Mouse (Mus musculus) small intestine, adult 2 months (tissue): ENCODE data around the gene Esd. TPM values are rescaled to one million over a fixed set of nuclear protein-coding genes. Genes with fewer than 3 reads are reported as not detected.

Experiments
- H3K27ac ChIP-seq: fragments of 200-500 bp; 2 replicates; pipeline ENCODE4 v1.5.1; 2012; ENCODE audit warnings: low read depth, low read length, control low read depth, inconsistent platforms; ENCODE audit not compliant: insufficient read depth
- H3K27me3 ChIP-seq: fragments of 200-500 bp; 2 replicates; pipeline ENCODE4 v1.6.1; 2012; ENCODE audit warnings: mild to moderate bottlenecking, moderate library complexity, low read length, inconsistent platforms; ENCODE audit not compliant: control insufficient read depth, insufficient read depth
- H3K36me3 ChIP-seq: fragments of 200-500 bp; 2 replicates; pipeline ENCODE4 v1.6.1; 2012; ENCODE audit warnings: mild to moderate bottlenecking, low read length, control low read depth, inconsistent platforms; ENCODE audit not compliant: control insufficient read depth, insufficient read depth
- H3K4me1 ChIP-seq: fragments of 200-500 bp; 2 replicates; pipeline ENCODE4 v1.6.1; 2012; ENCODE audit warnings: low read length, inconsistent platforms, mixed read lengths; ENCODE audit not compliant: control insufficient read depth, insufficient read depth, insufficient read length
- H3K4me3 ChIP-seq: fragments of 200-500 bp; 2 replicates; pipeline ENCODE4 v1.5.1; 2012; ENCODE audit warnings: low read depth, mild to moderate bottlenecking, control low read depth, inconsistent platforms, low read length, moderate library complexity
- CTCF ChIP-seq: fragments of 200-500 bp; IDR thresholded peaks from 2 replicates; pipeline ENCODE4 v1.5.1; 2012; ENCODE audit warnings: low read depth, mild to moderate bottlenecking, control low read depth, inconsistent platforms, low read length, moderate library complexity, mixed read lengths; ENCODE audit not compliant: insufficient replicate concordance, insufficient read length; ENCODE audit errors: extremely low read depth
- POLR2A ChIP-seq: fragments of 200-500 bp; IDR thresholded peaks from 2 replicates; pipeline ENCODE4 v1.6.1; 2012; ENCODE audit warnings: low read depth, mild to moderate bottlenecking, control low read depth, inconsistent platforms, low read length, moderate library complexity
- WGBS: fragments of 180-500 bp; shearing (Covaris S2); methylation state at CpG from one replicate; pipeline ENCODE4 v1.1.7; 2018; 5-methylcytosine and 5-hydroxymethylcytosine counted together
- polyA plus RNA-seq: library from polyadenylated mRNA; depleted of rRNA; stranded (reverse); fragments of >200 nt; gene quantifications from 2 replicates; pipeline ENCODE4 v1.2.3, GENCODE M21; 2012; rRNA removed

Esd gene
- polyA plus RNA-seq = 31.8 and 40.9 TPM in 2 replicates

DNA sequence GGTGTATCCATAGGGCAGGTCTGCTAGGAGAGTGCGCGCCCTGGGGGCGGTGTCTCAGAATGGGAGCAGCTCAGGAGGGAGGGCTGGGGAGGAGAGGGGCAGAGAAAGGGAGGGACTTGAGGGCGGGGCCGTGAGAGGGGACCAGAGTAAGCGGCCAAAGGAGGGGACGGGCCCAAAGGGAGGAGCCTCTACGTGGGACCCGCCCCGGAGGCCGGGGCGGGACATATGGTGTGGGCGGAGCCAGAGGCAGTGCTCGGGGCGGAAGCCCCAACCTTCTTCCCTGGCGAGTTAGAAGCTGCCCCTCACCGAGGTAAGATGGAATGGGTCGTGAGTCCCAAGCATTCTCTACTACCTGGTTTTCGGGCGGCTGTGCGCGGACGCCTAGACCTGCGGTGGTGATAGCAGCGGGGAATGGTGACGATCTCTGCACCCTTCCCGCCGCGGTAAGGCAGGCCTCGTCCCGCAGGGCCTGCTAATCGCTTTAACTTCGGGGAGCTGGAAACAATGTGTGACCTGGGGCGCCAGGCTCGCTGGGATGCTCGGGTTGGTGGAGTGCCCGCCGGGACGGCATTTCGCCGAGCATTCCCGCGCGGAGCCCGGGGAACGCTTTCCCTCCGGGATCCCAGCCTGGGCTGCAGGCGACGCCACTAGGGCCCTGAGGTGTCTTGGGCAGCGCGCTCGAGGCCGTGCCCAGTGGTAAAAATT lies at the start of gene Esd:
Gene Esd, plus strand, starts transcription at position 219 of the 705 bp plus-strand sequence.
- WGBS = under 1% methylated on average over 53 of the region's 53 CpGs
- Histone ChIP-seq H3K27ac (peak within 1 kb of the TSS; percentile 100), H3K27me3 (no peaks in the 10 kb centered on the region), H3K36me3 (peaks cover 12% of the 10 kb centered on the region), H3K4me3 (peak within 1 kb of the TSS; percentile 81), H3K4me1 (peaks cover 4% of the 10 kb centered on the region)
- TF ChIP-seq POLR2A (peak; percentile 84; the same call in 1 of the 2 replicates), CTCF (no peak)

DNA sequence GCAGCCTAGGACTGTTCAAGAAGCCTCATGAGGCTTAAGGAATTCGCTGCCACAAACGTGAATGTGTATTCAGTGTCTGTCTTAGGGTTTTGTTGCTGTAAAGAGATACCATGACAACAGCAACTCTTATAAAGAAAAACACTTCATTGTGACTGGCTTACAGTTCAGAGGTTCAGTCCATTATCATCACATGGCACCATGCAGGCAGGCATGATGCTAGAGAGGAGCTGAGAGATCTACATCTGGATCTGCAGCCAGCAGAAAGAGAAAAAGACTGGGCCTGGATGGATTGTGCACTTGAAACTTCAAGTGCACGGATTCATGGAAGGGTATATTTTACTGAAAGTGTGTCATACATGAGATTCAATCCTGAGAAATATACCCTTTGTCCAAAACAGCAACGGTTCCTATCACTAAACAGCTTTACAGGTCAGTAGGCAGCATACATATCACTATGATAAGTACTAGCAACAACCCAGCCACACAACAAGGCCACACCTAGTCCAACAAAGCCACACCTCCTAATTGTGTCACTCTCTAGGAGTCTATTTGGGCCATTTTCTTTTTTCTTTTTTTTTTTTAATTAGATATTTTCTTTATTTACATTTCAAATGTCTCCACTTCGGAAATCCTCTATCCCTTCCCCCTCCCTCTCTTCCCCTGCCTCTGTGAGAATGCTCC lies 47.7 kb upstream of the Esd start:
- Histone ChIP-seq H3K4me3 (no peak overlapping the region), H3K4me1 (no peaks in the 10 kb centered on the region), H3K36me3 (no peaks in the 10 kb centered on the region), H3K27me3 (no peaks in the 10 kb centered on the region), H3K27ac (no peak overlapping the region)
- no peak for TF ChIP-seq POLR2A
- no peak for TF ChIP-seq CTCF
- 60% methylated on average over 5 of the region's 5 CpGs for WGBS

DNA sequence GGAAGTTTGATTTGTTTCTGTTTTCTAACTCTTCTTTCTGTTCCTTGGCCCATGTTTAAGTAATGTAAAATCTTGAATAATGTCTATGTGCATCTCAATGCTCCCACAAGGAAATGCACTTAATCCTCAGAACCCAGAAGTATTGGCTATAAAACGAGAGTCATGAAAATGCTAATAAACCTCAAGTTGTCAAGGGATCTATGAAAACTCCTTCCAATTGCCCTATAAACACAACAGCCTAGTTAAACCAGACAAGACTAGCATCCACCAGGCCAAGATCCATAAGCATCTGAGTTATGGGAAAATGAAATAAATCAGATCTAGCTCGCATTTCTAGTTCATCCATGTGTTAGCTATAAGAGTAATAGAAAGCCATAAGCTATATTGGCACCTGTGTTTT lies 40.1 kb upstream of the Esd start:
- TF ChIP-seq CTCF = no peak
- no peak for TF ChIP-seq POLR2A

DNA sequence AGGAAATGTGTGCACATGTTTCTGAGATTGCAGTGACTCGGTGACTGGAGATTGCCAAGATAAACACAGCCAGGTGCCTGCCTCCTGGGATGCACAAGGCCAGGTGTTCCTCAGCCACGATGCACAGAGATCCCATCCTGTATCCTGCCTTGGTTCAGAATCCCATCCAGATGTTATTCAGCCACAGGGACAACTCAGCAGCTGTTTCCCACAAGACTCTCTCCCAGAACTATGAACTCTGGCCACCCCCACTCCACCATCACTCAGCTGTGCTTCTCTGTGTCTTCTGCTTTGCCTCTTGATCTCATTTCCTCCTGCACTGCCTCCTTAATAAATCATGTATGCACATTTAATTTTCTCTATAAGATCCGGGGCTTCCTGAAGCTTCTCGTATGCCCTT lies 35.3 kb upstream of the Esd start:
- H3K27me3 ChIP-seq = no peaks in the 10 kb centered on the region
- TF ChIP-seq CTCF (no peak), POLR2A (no peak)
- no peaks in the 10 kb centered on the region for H3K36me3 ChIP-seq
- no peaks in the 10 kb centered on the region for H3K4me1 ChIP-seq
- 39% methylated on average over 4 of the region's 4 CpGs for WGBS
- no peak overlapping the region for H3K27ac ChIP-seq
- no peak overlapping the region for H3K4me3 ChIP-seq

More for the DNA sequence above, 40.1 kb upstream of the Esd start:
- Histone ChIP-seq H3K4me3 (no peak overlapping the region), H3K27me3 (no peaks in the 10 kb centered on the region), H3K36me3 (no peaks in the 10 kb centered on the region), H3K4me1 (no peaks in the 10 kb centered on the region), H3K27ac (no peak overlapping the region)
- WGBS = 86% methylated on average over 2 of the region's 2 CpGs

DNA sequence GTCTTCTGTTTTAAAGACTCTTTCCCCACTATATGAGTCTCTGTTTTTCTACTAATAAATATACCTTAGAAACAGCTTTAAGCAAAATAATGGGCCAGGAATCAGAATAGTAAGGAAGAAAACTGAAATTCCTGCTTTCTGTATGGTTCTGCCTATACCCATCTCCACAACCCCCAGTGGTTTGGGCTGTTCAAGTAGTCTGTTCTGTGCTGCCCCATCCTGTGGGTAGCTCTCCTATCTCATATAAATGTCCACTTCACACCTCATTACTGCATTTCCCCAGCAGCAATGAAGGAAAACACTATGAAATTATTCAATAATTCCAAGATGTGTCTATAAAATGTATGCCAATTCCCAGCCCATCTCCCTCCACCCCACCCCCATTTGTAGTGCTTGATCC lies 34.7 kb upstream of the Esd start:
- no peaks in the 10 kb centered on the region for H3K4me1 ChIP-seq
- H3K27ac ChIP-seq = no peak overlapping the region
- no peaks in the 10 kb centered on the region for H3K36me3 ChIP-seq
- no peaks in the 10 kb centered on the region for H3K27me3 ChIP-seq
- TF ChIP-seq CTCF (no peak), POLR2A (no peak)
- H3K4me3 ChIP-seq = no peak overlapping the region

DNA sequence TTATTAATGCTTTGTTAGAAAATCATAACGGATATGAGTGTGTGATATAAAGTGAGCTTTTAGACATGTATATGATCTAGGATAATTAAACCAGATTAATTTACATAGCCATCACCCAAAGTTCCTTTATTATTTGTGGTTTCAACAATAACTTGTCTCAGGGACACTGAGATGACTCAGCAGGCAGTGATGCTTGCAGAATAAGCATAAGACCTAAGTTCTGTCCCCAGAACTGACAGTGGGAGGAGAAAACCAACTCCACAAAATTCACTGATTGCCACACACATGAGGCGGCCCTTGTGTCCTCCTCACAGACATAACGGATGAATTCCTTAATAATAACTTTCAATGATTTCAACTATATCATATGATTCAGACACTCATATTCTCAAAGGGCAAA lies 32.9 kb upstream of the Esd start:
- no peaks in the 10 kb centered on the region for H3K36me3 ChIP-seq
- TF ChIP-seq CTCF = no peak
- no peak for TF ChIP-seq POLR2A
- no peaks in the 10 kb centered on the region for H3K27me3 ChIP-seq
- no peaks in the 10 kb centered on the region for H3K4me1 ChIP-seq
- WGBS = 76% methylated on average over 3 of the region's 3 CpGs
- no peak overlapping the region for H3K4me3 ChIP-seq
- H3K27ac ChIP-seq = no peak overlapping the region

DNA sequence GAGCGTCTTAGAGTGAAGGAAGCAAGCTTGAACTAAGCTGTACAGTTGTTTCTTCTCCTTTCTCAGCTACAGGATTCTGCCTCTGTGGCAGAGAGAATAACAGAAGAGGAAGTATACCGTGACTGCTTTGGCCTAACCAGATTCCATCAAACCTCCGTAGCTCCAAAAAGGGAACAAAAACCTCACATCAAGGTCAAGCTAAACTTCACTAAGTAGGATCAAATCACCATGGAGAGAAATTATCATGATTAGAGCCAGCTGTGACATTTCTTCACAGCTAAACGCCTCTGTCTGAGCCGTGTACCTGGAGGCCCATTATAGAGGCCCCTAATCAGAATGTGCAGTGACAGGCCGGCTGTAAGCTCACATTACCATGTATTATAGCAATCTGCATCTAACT lies 28.2 kb upstream of the Esd start:
- no peak overlapping the region for H3K4me3 ChIP-seq
- no peaks in the 10 kb centered on the region for H3K4me1 ChIP-seq
- no peaks in the 10 kb centered on the region for H3K27me3 ChIP-seq
- H3K27ac ChIP-seq = no peak overlapping the region
- TF ChIP-seq CTCF (no peak), POLR2A (no peak)
- H3K36me3 ChIP-seq = no peaks in the 10 kb centered on the region
- WGBS = 68% methylated on average over 6 of the region's 6 CpGs
